Mouse (Mus musculus) heart, postnatal 14 days (tissue): ENCODE measurements around the gene A1cf. TPM values are rescaled to one million over a fixed set of nuclear protein-coding genes. Genes with fewer than 3 reads are reported as not detected.

ENCODE experiments used
- DNase-seq, 2 experiments: peaks; one replicate each; pipeline ENCODE4 v3.0.0; 2021 to 2022
- intact Hi-C: fragments of 180-260 bp; cut with DNase I; formaldehyde crosslinking; loops from one replicate; pipeline ENCODE4 v1.15.1; 2025
- total RNA-seq, 2 experiments: library from RNA; stranded (reverse); gene quantifications; 2 replicates each; pipeline ENCODE4 v1.2.3; 2021

The A1cf gene
- total RNA-seq, 2 experiments from 2014 or later: not detected

- DNase-seq: no peak
- intact Hi-C loops: no loop called here
Measured at GRCm38 (mm10) chr19:31950793-31951489, 82.4 kb downstream of the A1cf start.

GRCm38 (mm10) chr19:31953799-31954198 is 85.2 kb downstream of the A1cf start:
- intact Hi-C loops: no loop called here
- no peak for DNase-seq

- intact Hi-C loops: no loop called here
- no peak for DNase-seq
Measured at GRCm38 (mm10) chr19:31954267-31954666, 85.7 kb downstream of the A1cf start.

GRCm38 (mm10) chr19:31954696-31955095 is 86.1 kb downstream of the A1cf start:
- intact Hi-C loops: no loop called here
- no peak for DNase-seq

GRCm38 (mm10) chr19:31956359-31956758 is 87.8 kb downstream of the A1cf start:
- no peak for DNase-seq
- intact Hi-C loops: no loop called here

GRCm38 (mm10) chr19:31960434-31960833 is 91.9 kb downstream of the A1cf start:
- intact Hi-C loops: no loop called here
- DNase-seq: no peak

GRCm38 (mm10) chr19:31963147-31963546 is 94.6 kb downstream of the A1cf start:
- intact Hi-C loops: no loop called here
- DNase-seq: no peak

- intact Hi-C loops: loop anchor here (5.0 kb wide), 2 partner anchors 206 to 626 kb away; no protein-coding TSS in a partner anchor
- DNase-seq: peak in 1 of 2 experiments; percentile 5
Measured at GRCm38 (mm10) chr19:31967933-31968532, 99.5 kb downstream of the A1cf start.

GRCm38 (mm10) chr19:31971405-31971804 is 102.8 kb downstream of the A1cf start:
- intact Hi-C loops: loop anchor here (5.0 to 10.0 kb wide), 5 partner anchors 61 to 703 kb away; partner anchors contain the start of gene Minpp1
- no peak for DNase-seq

- intact Hi-C loops: loop anchor here (5.0 to 10.0 kb wide), 5 partner anchors 60 to 703 kb away; partner anchors contain the start of gene Minpp1
- peak; percentile 80 to 91 for DNase-seq
Measured at GRCm38 (mm10) chr19:31971998-31972397, 103.4 kb downstream of the A1cf start.

GRCm38 (mm10) chr19:31975882-31976281 is 107.3 kb downstream of the A1cf start:
- intact Hi-C loops: loop anchor here (10.0 kb wide), 1 partner anchor 699 kb away; no protein-coding TSS in a partner anchor
- no peak for DNase-seq

- intact Hi-C loops: no loop called here
- no peak for DNase-seq
Measured at GRCm38 (mm10) chr19:31991057-31991456, 122.5 kb downstream of the A1cf start.

GRCm38 (mm10) chr19:31996916-31997315 is 128.4 kb downstream of the A1cf start:
- no peak for DNase-seq
- intact Hi-C loops: no loop called here

Other genes with a start within 250 kb of the A1cf start
- gene Prkg1, start 103.7 kb upstream of the A1cf start, total RNA-seq: 10 to 100 TPM; 18.8 to 19.1 TPM
- 10 to 100 TPM; 15.4 to 16.4 TPM for gene Asah2, start 239.4 kb downstream of the A1cf start, total RNA-seq